Mouse (Mus musculus) G1E (cell line): ENCODE measurements at regions not wholly inside any gene's neighbourhood (a gene's known extent, or its start where the extent isn't known, plus 50 kb on each side); places are given as distances from the start of the nearest gene placed in this dataset.

Source experiments
- CTCF ChIP-seq: IDR thresholded peaks from 2 replicates; pipeline ENCODE4 v1.5.1; 2012; ENCODE audit warnings: low read depth, low read length, inconsistent platforms, mixed read lengths
- POLR2AphosphoS5 ChIP-seq: IDR thresholded peaks from 2 replicates; pipeline ENCODE4 v1.6.1; 2012; ENCODE audit warnings: low read depth, low read length, inconsistent platforms; ENCODE audit not compliant: insufficient replicate concordance
- TAL1 ChIP-seq: conservative IDR thresholded peaks from 2 replicates; pipeline ENCODE4 v1.6.1; 2012; ENCODE audit warnings: low read depth, low read length, inconsistent platforms, mixed read lengths

GRCm38 (mm10) chr14:71113198-71113597 is 513.6 kb upstream of the Fam160b2 start:
- no peak for TF ChIP-seq CTCF
- TF ChIP-seq POLR2AphosphoS5 = no peak
- no peak for TF ChIP-seq TAL1
